Mouse (Mus musculus) erythroid progenitor cell, adult 5-6 weeks (primary cell): Measurements from ENCODE around the gene Gm16181. TPM values are rescaled to one million over a fixed set of nuclear protein-coding genes. Genes with fewer than 3 reads are reported as not detected.
"Not testable (repeated sequence)": the region's sequence is repeated elsewhere in the genome, so short reads cannot be mapped to it uniquely, and the experiment has no call there.

ENCODE experiments used
- ATAC-seq: replicated peaks from 2 replicates; pipeline ENCODE4 v1.8.0; 2016; ENCODE audit warnings: moderate number of reproducible peaks, mild to moderate bottlenecking, moderate TSS enrichment, inconsistent platforms; ENCODE audit not compliant: poor library complexity, low FRiP score, severe bottlenecking
- total RNA-seq, 2 experiments: library from RNA; stranded (forward) in 1 of 2; stranded (reverse) in 1 of 2; fragments of 150-400 nt in 1 of 2; fragments of 186-747, 209-891 nt in 1 of 2; gene quantifications; 2 replicates each; pipeline versions ENCODE4 v1.2.3 to v1.2.4; 2015 to 2017; ENCODE audit warnings: low replicate concordance in 2 of 2

Gene Gm16181
- total RNA-seq, 2 experiments from 2014 or later: not detected

DNA sequence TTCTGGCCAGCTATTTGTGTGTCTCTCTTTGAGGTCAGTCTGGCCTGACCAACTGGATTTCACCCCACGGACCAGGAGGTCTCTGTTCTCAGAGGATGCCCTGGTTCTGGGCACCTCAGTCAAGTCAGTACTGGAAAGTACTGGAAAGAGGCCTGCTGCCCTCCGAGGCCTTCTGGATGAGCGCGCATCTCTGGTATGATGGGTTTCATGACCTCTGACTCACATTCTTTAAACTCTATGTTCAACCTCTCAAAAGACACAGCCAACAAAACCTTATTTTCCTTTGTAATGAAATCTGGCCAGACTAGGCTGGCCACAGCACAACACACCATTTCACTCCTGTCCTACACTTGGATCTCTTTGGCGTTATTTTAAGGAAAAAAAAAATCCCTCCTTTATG lies 4.8 kb downstream of the Gm16181 start:
- no peak for ATAC-seq

DNA sequence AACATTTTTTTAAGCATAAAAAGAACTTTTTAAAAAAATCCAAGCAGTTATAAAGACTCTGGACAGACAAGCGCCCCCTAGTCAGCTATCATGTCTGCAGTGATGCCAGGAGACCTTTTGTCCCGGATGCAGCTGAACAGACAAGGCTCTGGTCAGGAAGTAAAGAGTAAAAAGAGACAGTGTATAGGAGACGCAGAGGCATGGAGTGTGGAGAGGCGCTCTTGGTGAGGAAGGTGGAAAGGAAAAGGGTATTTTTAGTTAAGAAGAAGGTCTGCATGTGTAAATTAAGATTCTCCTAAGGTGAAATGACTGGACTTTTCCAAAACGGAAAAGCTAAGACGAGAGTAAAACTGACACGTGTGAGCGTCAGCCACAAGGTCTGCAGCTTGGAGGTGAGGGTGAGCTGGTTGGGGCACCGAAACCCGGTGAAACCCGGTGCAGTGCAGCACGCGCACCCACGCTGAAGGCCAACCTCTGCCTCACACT lies 6.0 kb downstream of the Gm16181 start:
- ATAC-seq: no peak

DNA sequence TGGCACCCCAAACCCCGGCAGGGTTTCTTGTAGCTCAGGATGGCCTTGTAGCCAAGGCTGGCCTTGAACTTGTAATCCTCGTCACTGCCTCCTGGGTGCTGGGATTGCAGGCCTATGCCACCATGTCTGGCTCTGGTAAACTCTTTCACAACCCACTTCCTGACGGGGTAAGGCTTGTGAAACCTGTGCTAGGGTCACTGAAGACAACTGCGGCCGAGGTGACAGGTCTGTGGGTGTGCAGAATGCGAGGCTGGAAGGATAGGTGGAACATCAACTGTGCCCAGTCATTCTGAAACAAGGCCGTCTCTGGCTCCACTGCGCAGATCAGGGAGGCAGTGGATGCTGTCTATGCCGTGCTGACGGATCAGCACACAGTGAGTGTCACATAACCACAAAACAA lies 10.4 kb downstream of the Gm16181 start:
- no peak for ATAC-seq

DNA sequence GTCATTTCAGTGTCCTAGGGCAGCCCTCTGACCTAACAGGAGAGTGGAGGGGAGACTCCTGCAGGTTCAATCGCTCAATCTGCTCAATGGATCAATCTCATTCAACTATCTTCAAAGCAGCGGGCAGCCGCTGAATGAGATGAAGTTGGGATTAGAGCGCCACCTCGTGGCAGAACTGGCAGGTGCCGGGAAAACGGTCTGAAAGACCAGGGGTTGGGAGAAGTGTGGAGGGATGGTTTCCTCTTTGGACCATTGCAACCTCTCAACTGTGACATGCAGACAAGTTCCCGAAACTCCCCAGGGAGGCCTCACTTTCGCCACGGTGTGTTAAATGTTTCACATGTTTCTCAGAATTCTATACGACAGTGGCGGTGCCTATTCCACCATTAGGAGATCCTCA lies 11.4 kb downstream of the Gm16181 start:
- ATAC-seq: peak; percentile 60

DNA sequence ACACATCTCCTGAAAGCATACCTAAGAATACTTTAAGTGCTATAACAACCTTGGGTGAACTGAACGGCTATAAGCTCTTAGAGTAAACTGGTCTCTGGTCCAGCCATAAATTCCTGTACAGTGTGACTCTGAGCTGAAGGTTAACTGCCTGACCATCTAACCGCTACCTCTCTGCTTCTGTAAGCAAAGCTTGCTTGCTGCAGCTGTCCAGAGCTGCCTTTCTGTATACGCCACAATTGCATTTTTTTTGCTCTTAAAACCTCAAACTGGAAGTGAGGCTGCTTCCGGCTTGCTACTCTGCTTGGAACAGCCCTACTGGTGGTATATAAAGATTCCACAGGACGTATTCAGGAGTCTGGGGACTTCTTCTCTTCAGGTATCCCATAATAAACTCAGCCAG lies 12.0 kb downstream of the Gm16181 start:
- ATAC-seq: no peak; the same call in 1 of the 2 replicates

DNA sequence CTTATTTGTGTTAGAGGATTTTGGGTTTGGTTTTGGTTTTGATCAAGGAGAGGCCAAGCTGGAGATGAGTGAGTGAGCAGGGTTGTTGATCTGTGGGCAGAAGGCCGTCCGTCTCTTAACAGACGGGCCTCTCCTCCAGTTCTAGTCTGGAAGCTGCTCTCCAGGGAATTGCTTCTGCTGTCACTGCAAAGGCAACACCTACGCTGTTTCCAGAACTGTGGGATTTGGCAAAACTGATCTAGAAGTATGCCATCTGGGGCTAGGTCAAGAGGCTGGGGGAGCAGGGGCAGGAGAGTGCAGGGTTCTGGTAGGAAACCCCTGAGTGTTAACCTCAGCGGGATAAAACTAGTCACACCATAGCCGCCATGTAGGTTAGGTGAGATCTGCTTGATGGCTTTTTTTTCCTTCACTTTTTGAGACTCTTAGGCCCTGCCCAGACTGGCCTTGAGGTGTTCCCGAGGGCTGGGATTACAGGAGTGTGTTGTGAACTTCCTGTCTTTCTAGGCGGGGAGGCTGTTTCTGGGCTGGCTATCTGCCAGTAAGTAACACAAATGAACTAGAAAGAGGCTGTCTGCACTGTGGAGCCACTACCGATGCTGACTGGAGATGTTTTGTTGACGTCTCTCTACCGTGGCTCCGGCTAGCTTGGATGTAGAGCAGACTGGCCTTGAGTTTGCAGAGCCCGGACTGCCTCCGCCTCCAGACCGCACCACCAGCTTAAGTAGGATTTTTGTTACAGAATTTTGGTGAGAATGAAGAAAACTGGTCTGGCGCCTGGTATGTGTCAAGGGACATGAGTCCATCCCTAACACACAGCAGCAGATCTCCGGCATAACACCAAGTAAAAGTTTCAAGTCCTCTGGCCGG lies 12.7 kb downstream of the Gm16181 start, which contains the start of gene Atp6v1g2:
Atp6v1g2 (plus strand) TSS at position 547 of the 867 bp plus-strand sequence.
- no peak for ATAC-seq

DNA sequence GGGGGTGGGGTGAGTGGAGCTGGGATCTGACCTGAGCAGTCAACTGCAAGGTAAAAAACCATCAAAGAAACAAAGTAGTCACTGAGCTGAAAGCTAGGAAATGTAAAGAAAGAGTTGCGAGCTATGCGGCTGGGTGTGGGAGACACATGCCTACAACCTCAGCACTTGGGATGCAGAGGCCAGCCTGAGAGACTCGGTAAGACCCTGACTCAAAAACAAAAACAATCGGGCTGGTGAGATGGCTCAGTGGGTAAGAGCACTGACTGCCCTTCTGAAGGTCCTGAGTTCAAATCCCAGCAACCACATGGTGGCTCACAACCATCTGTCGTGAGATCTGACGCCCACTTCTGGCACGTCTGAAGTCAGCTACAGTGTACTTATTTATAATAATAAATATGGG lies 13.5 kb downstream of the Gm16181 start:
- ATAC-seq: not testable (repeated sequence)

DNA sequence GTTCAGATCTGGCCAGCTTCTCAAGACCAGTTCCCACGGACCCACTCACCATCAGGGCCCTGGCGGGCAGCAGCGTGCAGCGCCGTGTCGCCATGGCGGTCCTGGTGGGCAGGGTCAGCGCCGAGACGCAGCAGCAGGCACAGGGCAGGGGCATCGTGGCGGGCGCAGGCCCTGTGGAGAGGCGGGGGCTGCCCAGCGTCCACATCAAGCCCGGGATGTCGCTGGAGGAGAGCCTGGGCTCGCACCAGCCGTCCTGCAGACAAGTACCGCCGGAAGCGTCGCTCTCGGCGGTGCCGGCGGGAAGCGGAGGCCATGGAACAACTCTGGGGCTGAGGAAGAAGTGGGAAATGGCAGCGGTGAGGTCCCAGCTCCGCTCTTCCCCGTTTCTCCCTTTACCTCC lies 14.3 kb downstream of the Gm16181 start:
- no peak for ATAC-seq

DNA sequence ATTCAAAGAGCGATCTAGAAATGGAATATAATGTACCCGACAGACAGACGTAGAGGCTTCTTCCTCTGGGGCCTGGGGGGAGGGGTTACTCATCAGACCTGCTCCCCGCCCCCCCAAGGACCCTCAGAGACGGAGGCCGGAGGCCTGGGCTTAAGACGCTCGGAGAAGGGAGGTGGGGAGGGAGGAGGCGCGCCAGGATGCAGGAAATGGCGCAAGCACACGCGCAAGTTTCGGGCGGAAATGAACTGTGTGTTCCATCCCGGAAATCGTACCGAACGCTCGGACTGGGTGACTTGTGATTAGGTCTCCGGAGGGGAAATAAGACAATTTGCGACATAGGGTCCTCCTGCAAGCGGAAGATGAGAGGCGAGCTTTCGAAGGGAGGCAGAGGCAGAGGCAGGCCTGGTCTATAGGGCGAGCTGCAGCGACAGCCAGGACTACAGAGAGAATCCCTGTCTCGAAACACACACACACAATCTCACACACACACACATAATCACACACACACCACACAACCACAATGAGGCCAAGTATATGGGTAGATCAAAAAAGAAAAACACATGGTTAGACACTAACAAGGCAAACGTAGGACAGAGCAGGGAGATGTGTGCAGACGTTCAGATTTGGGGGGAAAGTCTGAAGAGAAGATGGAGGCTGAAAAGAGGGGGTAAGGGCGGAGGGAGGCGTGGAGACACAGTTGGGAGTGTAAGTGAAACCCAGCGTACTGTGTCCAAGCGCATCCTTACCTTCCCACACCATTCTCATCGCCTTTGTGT lies 15.2 kb downstream of the Gm16181 start, which contains the start of gene Nfkbil1:
Nfkbil1 (minus strand) TSS at position 179 of the 776 bp plus-strand sequence.
- peak; percentile 70 for ATAC-seq

DNA sequence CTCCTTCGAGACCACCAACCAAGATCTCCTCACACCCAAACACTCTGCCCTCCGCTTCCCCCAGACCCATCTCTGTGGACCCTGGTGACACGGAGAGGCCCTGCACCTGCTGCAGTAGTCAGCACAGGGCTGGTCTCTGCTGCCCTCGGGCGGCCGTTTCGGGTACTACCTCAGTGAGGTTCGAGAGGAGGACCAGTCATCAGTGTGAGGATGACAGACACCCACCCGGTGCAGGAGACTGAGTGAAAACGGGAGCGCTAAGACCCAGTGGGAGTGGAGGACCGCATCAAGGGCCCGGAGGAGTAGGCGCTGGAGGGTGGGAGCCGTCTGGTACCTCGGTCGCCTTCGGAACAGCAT lies 15.7 kb downstream of the Gm16181 start:
- ATAC-seq: peak; percentile 77

DNA sequence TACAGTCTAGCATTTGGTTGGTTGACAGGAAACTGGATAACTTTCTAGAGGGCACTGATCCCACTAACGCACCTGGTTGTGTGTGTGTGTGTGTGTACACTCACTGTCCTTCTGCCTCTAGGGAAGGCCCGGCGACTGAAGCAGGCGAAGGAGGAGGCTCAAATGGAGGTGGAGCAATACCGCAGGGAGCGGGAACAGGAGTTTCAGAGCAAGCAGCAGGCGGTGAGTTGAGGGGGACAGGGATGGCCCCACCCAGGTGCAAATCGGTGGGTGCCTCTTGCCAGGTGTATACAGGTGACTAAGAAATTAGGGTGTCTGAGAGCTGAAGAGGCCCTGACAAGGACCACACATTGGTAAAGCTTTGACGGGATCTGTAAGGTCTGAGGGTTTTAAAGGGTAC lies 16.4 kb downstream of the Gm16181 start:
- no peak for ATAC-seq

DNA sequence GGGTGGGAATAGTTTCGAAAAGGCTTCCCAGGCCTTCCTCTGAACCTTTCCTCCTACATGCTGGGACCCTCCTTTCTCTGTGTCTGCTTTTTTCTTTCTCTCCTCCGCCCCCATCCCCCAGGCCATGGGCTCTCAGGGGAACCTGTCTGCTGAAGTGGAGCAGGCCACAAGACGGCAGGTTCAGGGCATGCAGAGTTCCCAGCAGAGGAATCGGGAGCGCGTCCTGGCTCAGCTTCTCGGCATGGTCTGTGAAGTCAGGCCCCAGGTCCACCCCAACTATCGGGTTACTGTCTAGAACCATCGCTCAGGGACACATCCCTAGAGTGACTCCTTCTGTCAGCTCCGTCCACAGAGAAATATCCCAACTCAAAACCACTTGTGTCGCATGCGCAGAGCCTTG lies 16.9 kb downstream of the Gm16181 start:
- ATAC-seq: no peak

DNA sequence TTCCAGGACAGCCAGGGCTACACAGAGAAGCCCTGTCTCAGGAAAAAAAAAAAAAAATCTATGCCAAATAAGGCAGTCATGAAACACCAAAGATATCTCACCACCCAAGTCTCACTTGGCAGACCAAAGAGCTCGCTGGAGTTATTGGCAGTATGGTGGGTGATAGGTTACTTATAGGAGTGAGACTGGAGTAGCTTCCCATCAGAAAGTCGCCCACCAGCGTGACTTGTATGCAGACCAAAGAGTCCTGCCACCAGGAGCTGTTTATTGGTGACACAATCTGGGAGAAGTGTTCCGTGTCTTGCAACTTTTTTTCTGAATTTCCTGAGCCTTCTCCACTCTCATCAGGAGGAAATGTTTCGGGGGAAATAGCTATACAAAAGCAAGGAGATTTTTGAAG lies 19.1 kb downstream of the Gm16181 start:
- no peak for ATAC-seq

DNA sequence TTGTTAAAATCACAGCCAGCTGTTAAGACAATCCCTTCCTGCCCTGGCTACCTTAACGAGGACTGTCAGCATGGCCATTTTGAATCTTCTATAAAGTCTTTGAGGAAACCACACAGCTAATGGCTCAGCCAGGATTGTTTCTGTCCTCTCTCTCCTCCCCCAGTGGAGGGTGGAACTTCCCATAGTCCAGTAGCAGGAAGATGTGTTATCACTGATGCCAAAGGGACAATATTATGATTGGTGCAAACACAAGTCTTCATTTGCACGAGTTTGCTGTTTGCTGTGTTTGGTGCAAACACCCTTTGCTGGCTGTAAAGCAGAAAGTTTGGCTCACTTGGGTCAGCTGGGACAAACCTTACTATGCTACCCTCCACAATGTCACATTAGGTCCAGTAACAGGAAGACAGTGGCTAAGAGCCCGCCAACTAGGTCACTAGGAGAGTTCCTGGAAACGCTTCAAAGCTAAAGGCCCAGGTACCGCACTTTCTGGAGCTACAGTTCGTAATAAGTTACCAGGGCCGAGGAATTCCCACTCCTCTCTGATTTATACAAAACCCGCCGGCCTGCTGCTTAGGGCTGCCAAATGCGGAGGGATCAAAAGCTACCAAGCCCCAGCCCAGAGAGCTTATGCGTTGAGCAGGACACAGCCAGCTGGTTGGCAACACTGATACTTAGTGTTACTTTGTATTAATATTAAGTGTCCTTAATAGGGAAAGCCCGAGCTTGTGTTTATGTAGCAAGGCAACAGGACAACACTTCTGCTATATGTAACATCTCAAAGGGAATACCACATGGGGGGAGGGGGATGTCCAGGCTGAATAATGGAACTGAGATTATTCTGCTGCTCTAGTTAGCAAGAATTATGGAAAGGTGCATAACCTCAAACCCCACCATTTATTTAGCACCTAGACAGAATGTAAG lies 20.0 kb downstream of the Gm16181 start:
- no peak for ATAC-seq

DNA sequence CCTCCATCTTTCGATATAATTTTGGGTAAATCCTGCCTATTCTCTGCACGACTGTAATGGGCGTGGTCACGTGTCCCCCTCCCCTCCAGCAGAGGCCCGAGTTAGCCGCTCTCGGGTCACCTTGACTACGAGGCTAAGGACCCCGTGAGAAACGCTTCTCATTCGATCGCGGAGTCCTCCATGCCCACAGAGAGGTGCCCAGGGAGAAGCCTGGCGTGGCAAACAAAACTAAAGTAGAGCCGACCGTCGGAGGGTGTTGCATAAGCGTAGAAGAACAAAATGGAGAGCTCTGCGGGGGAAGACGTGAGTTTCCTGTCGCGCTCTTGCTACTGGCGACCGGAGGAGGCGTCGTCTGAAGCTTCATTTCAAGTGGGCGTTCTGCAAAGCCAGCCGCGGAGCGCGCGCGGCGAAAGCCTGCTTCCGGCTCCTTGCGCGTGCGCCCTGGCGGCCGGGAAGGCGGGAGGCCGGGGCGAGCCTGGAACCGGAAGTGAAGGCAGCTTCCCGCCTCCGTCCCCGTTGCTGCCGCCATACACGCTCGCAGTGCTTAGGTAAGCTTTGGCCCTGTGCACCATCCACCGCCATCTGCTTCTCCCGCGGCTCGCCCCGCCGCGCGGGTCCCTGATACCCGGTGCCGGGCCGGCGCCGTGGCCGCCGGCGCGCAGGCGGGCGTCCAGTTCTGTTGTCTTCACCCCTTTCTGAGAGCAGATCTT lies 20.8 kb downstream of the Gm16181 start, which contains the start of gene Ddx39b:
Ddx39b (plus strand) TSS at position 442 of the 710 bp plus-strand sequence.
- peak; percentile 86 for ATAC-seq

DNA sequence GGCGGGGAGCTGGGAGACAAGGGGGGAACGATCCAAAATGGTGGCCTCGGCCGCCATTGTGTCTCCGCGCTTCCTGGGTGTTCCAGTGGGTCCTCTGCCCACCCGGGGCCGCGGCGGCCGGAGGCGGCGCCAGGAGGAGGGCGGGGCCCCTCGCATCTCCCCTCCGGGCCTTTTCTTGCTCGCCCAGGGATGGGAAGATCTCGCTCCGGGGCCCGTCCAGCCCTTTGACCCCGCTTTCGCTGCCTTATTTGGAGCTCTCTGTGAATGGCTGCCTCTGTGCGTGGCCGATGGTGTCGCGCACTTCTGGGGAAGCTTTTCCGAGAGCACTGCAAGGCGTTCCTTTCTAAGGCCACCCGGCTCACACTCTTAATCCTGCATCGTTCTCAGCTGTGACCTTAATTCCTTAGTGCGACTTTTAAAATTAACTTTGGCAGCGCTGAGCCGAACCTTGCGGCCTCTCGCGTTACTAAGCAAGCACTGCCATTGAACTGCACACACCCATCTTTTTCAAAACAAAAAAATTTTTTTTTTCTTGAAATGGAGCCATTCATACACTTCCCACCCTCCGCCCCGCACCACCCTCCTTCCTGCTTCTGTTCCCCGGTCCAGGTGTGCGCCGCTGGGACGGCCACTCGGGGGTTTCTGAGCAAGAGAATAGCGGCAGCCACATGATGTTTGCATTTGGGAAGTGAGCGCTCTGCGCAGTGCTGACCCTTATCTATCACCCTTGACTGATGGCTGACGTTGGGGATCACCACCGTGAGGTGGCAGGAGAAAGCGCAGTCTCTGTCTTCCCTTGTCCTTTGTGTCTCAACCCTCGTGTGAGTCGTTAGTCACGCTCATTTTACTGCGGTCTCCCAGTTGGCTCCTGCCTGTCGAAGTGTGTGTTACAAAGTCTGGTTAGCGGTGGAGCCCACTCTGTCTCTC lies 21.6 kb downstream of the Gm16181 start:
- peak; percentile 77 for ATAC-seq

DNA sequence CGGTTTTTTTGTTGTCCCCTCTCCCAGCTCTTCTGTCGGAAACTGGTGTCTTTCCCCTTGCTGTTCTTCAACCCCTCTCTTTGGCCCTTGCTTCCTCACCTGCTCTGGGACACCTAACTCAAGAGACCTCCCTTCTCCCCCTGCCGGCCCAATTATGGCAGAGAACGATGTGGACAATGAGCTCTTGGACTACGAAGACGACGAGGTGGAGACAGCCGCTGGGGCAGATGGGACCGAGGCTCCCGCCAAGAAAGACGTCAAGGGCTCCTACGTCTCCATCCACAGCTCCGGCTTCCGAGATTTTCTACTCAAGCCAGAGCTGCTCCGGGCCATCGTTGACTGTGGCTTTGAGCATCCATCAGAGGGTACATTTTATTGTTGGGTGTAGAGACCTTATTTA lies 22.5 kb downstream of the Gm16181 start:
- 0 out of 2 replicates have a peak, but pooled peaks have one; percentile 22 for ATAC-seq

DNA sequence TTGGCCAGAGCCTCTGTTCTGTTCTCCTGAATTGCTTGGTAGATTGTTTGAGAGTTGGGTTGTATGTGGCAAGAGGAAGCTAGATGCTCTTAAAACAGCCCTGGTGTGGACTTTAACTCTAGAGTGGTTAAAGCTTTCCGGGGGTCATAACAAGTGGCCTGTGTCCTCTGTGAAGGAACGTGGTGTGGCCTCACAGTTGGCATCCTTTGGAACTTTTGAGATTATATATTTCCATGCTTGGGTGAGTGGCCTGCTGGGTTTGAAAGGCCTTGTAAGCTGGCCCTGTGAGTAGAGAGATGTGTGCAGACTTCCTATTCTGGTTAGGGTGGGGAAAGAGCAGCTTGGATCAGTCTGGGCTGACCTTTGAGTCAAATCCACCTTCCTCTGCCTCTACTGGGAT lies 24.4 kb downstream of the Gm16181 start:
- no peak for ATAC-seq
